Mouse (Mus musculus): ENCODE measurements around the gene Wdfy1. TPM values are rescaled to one million over a fixed set of nuclear protein-coding genes. Genes with fewer than 3 reads are reported as not detected.

Wdfy1 gene
- total and polyA plus RNA-seq, 3 experiments = 30.7 to 76.7 (median 57.1) TPM

DNA sequence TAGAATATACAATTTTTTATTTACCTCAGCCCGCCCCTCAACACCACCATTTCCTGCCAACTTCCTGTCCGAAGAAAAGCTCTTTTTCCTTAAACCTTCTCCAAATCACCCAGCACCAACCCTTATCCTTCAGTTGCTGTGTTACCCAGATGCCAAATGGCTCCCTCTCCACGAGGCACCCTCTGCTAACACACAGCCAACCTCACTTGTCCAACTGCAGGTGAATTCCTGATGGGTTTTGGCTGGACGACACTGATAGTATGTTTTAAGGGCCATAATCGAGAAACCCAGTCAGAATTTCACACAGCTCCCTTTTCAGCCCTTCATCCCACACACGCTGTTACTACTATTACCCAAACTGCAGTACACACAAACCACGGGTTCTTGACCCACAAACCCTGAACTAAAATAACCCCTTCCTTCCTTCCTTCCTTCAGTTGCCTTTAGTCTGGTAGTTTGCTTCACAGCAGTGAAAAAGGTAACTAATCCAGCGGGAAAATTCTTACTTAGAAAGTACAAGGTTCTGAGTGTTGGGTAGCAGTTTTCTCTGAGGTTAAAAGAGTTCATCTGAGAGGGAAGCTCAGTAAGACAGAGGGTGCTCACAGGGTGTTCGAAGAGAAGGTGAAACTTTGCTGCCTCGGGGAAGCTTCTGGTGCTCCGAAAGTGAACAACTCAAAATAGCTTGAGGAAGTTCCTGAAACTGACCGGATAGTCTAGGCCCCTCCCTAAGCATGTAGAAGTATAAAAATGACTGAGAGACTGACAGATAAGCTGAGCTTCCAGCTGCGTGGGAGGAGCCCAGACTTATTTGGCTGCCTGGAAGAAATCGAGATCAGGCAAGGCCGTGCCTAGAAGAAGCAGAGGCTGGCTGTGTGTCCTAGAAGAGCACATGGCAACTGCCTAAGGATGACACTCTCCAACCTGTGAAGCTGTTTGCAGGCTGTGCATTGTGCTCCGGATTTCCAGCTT lies 13.4 kb downstream of the Wdfy1 start:
- TF ChIP-seq CTCF (IDR thresholded peaks at IDR 0.05; ENCODE audit: low read depth, low read length) = no peak
- TF ChIP-seq GATA1 (IDR thresholded peaks at IDR 0.05; ENCODE audit: borderline replicate concordance, low read length) = no peak
- TF ChIP-seq POLR2AphosphoS5 (IDR thresholded peaks at IDR 0.05; ENCODE audit: insufficient replicate concordance, low read depth, low read length) = no peak
- ATAC-seq (ENCODE audit: extremely low read depth, insufficient number of reproducible peaks, low FRiP score, poor library complexity, severe bottlenecking) (peak; percentile 36; the same call in 1 of the 2 replicates), DNase-seq (ENCODE audit: low spot score) (no peak)
- Histone ChIP-seq H3K4me3 (ENCODE audit: low read depth, low read length) (peak overlapping the region; percentile 95), H3K9me3 (replicated peaks) (no peaks in the 10 kb centered on the region), H3K4me1 (ENCODE audit: insufficient read depth, low read depth, low read length) (peaks cover 62% of the 10 kb centered on the region), H3K27me3 (ENCODE audit: insufficient read depth, low read length) (no peaks in the 10 kb centered on the region; the same call in 1 of the 2 replicates), H3K36me3 (replicated peaks) (peaks cover 6% of the 10 kb centered on the region)

DNA sequence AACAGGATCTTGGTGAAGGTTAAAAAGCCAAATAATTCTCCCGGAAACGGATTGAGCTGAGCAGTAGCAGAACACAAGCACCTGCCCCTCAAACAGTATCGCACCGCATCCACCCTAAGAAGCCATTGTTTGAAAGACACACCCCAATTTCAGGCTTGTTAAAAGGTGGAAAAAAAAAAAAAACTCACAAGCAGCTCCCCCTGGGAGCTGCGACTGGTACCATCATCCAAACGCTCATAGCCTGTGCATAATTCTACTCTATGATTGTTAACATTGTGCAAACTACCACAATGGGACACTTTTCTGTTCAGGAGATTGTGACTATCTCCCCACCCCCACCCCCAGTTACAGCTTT lies 14.0 kb downstream of the Wdfy1 start:
- peak; percentile 34 for DNase-seq (ENCODE audit: low spot score)
- TF ChIP-seq GATA1 (IDR thresholded peaks at IDR 0.05; ENCODE audit: borderline replicate concordance, low read length) (no peak), CTCF (IDR thresholded peaks at IDR 0.05; ENCODE audit: low read depth, low read length) (no peak), POLR2AphosphoS5 (IDR thresholded peaks at IDR 0.05; ENCODE audit: insufficient replicate concordance, low read depth, low read length) (no peak), TAL1 (conservative IDR thresholded peaks at IDR 0.05; ENCODE audit: low read depth, low read length) (no peak), GATA2 (IDR thresholded peaks at IDR 0.05; ENCODE audit: borderline replicate concordance, low read depth, low read length) (no peak)
- peaks cover 62% of the 10 kb centered on the region for H3K4me1 ChIP-seq (ENCODE audit: insufficient read depth, low read depth, low read length)
- peaks cover 11% of the 10 kb centered on the region for H3K36me3 ChIP-seq (replicated peaks)
- H3K27me3 ChIP-seq (ENCODE audit: insufficient read depth, low read length) = no peaks in the 10 kb centered on the region; the same call in 1 of the 2 replicates
- H3K9me3 ChIP-seq (replicated peaks) = no peaks in the 10 kb centered on the region
- H3K4me3 ChIP-seq (ENCODE audit: low read depth, low read length) = peak overlapping the region; percentile 95
- ATAC-seq (ENCODE audit: extremely low read depth, insufficient number of reproducible peaks, low FRiP score, poor library complexity, severe bottlenecking) = peak; percentile 6

DNA sequence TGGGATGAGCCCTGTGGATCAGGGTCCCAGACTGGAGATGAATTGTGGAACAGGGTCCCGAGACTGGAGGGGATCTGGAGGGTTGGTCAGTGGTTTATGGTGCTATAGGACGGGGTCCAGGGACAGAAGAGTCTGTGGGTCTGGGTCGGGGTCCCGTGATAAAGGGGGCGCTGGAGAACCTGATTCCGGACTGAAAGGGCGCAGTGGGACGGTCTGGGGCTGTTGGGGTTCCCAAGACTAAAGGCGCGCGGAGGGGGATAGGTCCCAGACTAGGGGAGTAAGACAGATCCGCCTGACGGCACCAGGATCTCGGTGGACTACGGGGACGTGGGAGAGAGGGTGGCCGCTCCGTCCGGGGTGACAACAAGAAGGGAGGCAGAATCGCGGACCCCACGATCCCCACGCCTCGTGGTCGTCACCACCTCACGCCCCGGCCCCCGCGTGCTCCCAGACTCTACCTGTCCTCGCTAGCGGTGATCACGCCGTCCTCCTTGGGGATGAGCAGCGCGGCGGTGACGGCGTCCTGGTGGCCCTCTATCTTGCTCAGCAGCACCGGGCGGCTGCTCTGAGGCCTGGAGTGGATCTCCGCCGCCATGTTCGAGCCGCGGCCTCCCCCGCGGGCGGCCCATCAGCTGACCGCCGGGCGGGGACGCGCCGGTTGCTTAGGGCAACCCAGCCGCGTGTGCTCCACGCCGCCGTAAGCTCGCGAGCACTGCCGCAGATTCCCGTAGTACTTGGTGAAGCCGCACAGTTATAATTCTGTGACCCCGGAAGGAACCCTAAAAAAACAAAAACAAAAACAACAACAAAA lies 14.6 kb downstream of the Wdfy1 start:
- Histone ChIP-seq H3K36me3 (replicated peaks) (peaks cover 16% of the 10 kb centered on the region), H3K4me3 (ENCODE audit: low read depth, low read length) (peak overlapping the region; percentile 95), H3K4me1 (ENCODE audit: insufficient read depth, low read depth, low read length) (peaks cover 62% of the 10 kb centered on the region), H3K27me3 (ENCODE audit: insufficient read depth, low read length) (no peaks in the 10 kb centered on the region; the same call in 1 of the 2 replicates), H3K9me3 (replicated peaks) (no peaks in the 10 kb centered on the region)
- TF ChIP-seq GATA2 (IDR thresholded peaks at IDR 0.05; ENCODE audit: borderline replicate concordance, low read depth, low read length) (no peak), CTCF (IDR thresholded peaks at IDR 0.05; ENCODE audit: low read depth, low read length) (no peak), TAL1 (conservative IDR thresholded peaks at IDR 0.05; ENCODE audit: low read depth, low read length) (no peak), POLR2AphosphoS5 (IDR thresholded peaks at IDR 0.05; ENCODE audit: insufficient replicate concordance, low read depth, low read length) (no peak), GATA1 (IDR thresholded peaks at IDR 0.05; ENCODE audit: borderline replicate concordance, low read length) (no peak)
- ATAC-seq (ENCODE audit: extremely low read depth, insufficient number of reproducible peaks, low FRiP score, poor library complexity, severe bottlenecking) (peak; percentile 86), DNase-seq (ENCODE audit: low spot score) (peak; percentile 97)

DNA sequence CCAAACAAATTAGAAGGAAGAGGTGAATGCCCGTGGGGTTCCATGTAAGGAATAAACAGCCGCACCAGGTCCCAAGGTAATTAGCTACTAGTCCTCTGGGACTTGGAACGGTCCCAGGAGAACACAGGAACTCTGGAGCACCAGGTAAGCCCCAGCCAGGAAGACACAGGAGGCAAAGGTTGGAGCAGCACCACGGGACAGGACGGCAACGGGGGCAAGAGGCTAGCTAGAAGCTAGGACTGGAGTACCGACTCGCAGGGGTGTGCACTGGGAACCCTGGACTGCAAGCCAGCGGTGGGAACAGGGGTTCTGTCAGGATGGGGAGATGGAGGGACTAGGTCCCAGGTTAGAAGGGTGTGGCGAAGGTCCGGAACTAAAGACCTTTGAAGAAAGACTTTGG lies 15.3 kb downstream of the Wdfy1 start:
- Histone ChIP-seq H3K4me1 (ENCODE audit: insufficient read depth, low read depth, low read length) (peaks cover 58% of the 10 kb centered on the region), H3K4me3 (ENCODE audit: low read depth, low read length) (peak overlapping the region; percentile 95), H3K9me3 (replicated peaks) (no peaks in the 10 kb centered on the region), H3K27me3 (ENCODE audit: insufficient read depth, low read length) (no peaks in the 10 kb centered on the region; the same call in 1 of the 2 replicates), H3K36me3 (replicated peaks) (peaks cover 20% of the 10 kb centered on the region)
- DNase-seq (ENCODE audit: low spot score) (no peak), ATAC-seq (ENCODE audit: extremely low read depth, insufficient number of reproducible peaks, low FRiP score, poor library complexity, severe bottlenecking) (no peak)
- no peak for TF ChIP-seq TAL1 (conservative IDR thresholded peaks at IDR 0.05; ENCODE audit: low read depth, low read length)
- TF ChIP-seq GATA2 (IDR thresholded peaks at IDR 0.05; ENCODE audit: borderline replicate concordance, low read depth, low read length) = no peak

DNA sequence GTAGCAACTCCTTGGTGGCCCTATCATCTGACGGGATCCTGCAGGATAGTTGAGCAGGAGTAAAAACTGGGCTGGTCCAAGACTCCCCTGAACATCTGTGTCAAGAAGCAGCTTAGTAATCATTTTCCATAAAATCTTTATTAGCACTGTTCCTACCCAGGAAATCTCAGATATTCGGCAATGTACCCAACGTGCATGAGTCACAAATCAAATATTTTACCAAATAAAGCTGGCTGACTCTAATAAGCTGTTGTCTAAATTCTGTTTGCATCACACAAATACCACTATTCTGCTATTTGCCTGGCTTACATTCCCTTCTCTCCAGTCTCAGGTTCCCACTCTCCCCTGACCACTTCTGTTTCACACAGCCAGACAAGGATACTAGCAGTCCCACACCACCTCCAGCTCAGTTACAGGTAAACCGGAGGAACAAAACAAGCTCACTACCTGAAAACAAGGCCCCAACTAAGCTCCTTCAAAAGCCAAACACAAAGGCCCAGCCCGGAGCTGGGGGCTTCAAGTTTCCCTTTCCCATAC lies 16.4 kb downstream of the Wdfy1 start:
- no peaks in the 10 kb centered on the region for H3K27me3 ChIP-seq (ENCODE audit: insufficient read depth, low read length)
- H3K4me3 ChIP-seq (ENCODE audit: low read depth, low read length) = no peak overlapping the region
- H3K36me3 ChIP-seq (replicated peaks) = peaks cover 23% of the 10 kb centered on the region
- TF ChIP-seq POLR2AphosphoS5 (IDR thresholded peaks at IDR 0.05; ENCODE audit: insufficient replicate concordance, low read depth, low read length) = no peak
- TF ChIP-seq CTCF (IDR thresholded peaks at IDR 0.05; ENCODE audit: low read depth, low read length) = no peak
- TF ChIP-seq TAL1 (conservative IDR thresholded peaks at IDR 0.05; ENCODE audit: low read depth, low read length) = no peak
- TF ChIP-seq GATA1 (IDR thresholded peaks at IDR 0.05; ENCODE audit: borderline replicate concordance, low read length) = no peak
- TF ChIP-seq GATA2 (IDR thresholded peaks at IDR 0.05; ENCODE audit: borderline replicate concordance, low read depth, low read length) = no peak
- H3K9me3 ChIP-seq (replicated peaks) = no peaks in the 10 kb centered on the region
- DNase-seq (ENCODE audit: low spot score) = no peak
- H3K4me1 ChIP-seq (ENCODE audit: insufficient read depth, low read depth, low read length) = peaks cover 47% of the 10 kb centered on the region
- no peak for ATAC-seq (ENCODE audit: extremely low read depth, insufficient number of reproducible peaks, low FRiP score, poor library complexity, severe bottlenecking)

DNA sequence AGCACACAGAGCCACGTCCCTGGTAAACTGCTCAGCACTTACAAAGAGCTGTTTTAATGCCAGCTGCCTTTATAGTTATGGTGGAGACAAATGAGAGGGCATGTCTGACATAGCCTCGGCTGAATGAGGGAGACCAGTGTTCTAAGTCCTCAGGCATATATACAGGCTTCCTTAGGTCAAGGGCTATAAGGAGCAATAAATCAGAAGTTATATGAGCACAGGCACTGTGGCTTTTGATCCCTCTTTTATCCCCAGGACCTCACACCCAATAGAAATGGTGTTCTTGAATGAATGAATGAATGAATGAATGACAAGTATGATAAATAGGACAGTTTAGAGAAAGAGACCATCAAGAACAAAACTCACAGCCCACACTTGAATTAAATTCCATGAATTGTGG lies 16.9 kb downstream of the Wdfy1 start:
- DNase-seq (ENCODE audit: low spot score) = no peak
- no peak for TF ChIP-seq CTCF (IDR thresholded peaks at IDR 0.05; ENCODE audit: low read depth, low read length)
- TF ChIP-seq TAL1 (conservative IDR thresholded peaks at IDR 0.05; ENCODE audit: low read depth, low read length) = no peak
- TF ChIP-seq POLR2AphosphoS5 (IDR thresholded peaks at IDR 0.05; ENCODE audit: insufficient replicate concordance, low read depth, low read length) = no peak
- TF ChIP-seq GATA1 (IDR thresholded peaks at IDR 0.05; ENCODE audit: borderline replicate concordance, low read length) = no peak
- no peak for TF ChIP-seq GATA2 (IDR thresholded peaks at IDR 0.05; ENCODE audit: borderline replicate concordance, low read depth, low read length)
- H3K36me3 ChIP-seq (replicated peaks) = peaks cover 23% of the 10 kb centered on the region
- no peak overlapping the region for H3K4me3 ChIP-seq (ENCODE audit: low read depth, low read length)
- H3K4me1 ChIP-seq (ENCODE audit: insufficient read depth, low read depth, low read length) = peaks cover 42% of the 10 kb centered on the region
- no peak for ATAC-seq (ENCODE audit: extremely low read depth, insufficient number of reproducible peaks, low FRiP score, poor library complexity, severe bottlenecking)
- H3K27me3 ChIP-seq (ENCODE audit: insufficient read depth, low read length) = no peaks in the 10 kb centered on the region
- H3K9me3 ChIP-seq (replicated peaks) = no peaks in the 10 kb centered on the region
